Mouse (Mus musculus) small intestine, adult 2 months (tissue): ENCODE data around the gene Serpinb11.

Experiments used
- CTCF ChIP-seq: fragments of 200-500 bp; IDR thresholded peaks from 2 replicates; pipeline ENCODE4 v1.5.1; 2012; ENCODE audit warnings: low read depth, mild to moderate bottlenecking, control low read depth, inconsistent platforms, low read length, moderate library complexity, mixed read lengths; ENCODE audit not compliant: insufficient replicate concordance, insufficient read length; ENCODE audit errors: extremely low read depth
- POLR2A ChIP-seq: fragments of 200-500 bp; IDR thresholded peaks from 2 replicates; pipeline ENCODE4 v1.6.1; 2012; ENCODE audit warnings: low read depth, mild to moderate bottlenecking, control low read depth, inconsistent platforms, low read length, moderate library complexity

- TF ChIP-seq POLR2A = no peak
- no peak for TF ChIP-seq CTCF
Observed at GRCm38 (mm10) chr1:107382404-107382803, 21.4 kb downstream of the Serpinb11 start.
